Mouse (Mus musculus) yolk sac, embryonic 10.5 days (tissue): ENCODE measurements around the gene Srpk1.

Source experiments
- DNase-seq: peaks from one replicate; pipeline ENCODE4 v3.0.0-alpha.2; 2017; ENCODE audit warnings: low spot score

Gene Srpk1

DNA sequence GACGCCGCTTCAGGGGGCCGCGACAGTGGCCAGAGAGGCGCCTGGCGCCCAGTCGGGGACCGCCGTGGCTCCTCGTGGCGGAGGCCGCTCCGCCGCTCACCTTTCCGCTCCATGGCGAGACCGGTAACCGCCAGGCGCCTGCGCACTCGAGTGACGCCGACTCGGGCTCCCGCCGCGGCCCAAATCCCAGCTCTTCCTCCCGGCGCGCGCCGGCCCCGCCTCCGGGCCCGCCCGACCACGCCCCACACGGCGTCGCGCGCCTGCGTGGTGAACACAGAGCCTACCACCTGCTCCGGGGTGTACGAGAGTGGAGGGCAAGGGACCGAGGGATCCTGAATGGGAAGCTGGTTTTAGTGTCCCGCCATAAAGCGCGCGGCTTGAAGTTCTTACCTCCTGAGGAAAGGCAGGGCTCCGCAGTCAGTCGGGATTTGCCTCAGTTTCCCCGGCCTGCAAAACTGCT, at the start of gene Srpk1:
TSS of gene Srpk1 (minus strand) at position 410 of the 460 bp plus-strand sequence.
- DNase-seq, result peak; percentile 90

DNA sequence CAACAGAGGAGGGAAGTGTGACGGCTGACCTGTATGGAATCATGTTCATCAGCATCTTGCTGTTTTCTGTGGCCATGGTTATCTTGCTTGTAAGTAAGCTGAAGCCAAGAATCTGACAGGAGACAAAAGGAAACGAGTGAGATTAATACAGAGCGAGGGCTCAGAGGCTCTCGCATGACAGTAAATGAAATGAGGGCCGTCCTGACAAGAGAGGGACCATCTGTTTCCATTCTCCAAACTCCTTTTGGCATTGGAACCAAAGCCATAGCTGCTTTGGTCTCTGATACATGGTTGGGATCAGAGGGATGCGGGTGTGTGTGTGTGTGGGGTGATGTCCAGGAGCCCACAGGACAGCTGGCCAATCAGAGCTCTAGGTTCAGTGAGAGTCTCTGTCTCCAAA, 37.1 kb upstream of the Srpk1 start:
- no peak for DNase-seq

DNA sequence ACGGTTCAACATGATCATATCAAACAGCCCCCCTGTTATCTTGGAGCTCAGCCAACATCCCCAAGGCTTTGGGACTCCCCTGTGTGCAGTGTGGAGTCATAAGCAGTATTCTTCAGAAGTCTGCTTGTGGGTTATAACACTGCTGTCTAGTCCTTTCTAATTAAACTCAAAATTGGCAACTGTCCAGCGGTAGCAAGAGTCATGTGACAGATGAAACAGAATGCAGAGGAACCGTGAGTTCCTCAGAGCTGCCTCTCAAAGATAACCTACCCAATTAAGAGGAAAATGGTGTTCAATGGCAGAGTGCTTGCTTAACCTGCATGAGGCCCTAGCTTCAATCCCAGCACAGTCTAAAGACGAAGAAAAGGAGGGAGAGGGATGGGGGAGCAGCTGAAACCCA, 35.4 kb upstream of the Srpk1 start:
- no peak for DNase-seq

DNA sequence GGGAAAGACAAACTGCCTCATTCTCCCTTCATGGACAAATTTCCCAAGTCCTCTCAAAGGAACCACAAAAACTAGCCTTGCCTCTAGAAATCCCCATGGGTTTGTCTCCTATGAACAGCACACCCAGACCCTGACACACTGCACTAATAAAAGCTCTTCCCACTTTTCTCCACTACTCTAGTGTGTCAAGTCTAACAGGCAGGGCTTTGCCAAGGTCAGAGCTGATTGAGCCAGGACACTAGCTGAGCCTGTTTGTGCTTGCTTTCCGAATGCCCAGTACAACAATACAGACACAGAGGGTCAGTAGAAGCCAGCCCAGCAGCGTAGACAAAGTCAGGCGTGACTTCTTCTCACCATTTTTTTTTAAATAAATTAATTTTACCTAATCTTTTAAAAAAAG, 27.8 kb upstream of the Srpk1 start:
- no peak for DNase-seq

DNA sequence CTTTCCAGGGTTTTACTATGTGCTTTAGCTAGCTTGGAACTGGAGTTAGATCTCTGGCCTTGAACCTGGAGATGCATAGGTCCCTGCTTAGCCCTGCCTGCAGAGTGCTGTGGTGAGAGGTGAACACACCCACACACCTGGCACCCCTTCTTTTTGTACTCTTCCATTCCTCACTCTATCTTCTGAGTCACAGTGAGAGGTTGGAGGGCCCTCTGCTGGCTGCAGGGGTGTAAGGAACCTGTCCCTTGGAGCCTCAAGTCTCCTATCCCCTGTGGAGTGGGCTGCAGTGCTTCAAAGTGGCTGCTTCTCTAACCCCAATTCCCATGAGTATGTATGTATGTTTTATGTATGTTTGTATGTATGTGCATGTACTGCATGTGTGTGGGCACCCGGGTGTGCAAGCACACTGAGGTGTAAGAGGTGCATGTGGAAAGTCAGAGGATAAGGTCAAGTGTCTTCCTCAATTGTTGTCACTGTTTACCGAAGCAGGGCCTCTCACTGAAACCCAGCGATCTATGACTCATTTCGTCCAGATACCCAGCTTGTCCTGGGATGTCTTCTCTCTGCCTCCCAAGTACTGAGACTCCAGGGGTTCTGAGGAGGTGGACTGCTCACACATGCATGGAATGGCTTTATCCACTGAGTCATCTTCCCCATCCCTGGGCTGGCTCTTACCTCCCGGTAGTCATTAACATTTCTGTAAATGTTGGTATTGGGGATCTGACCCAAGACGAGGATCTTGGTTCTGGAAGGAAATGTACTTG, 26.3 kb upstream of the Srpk1 start:
- peak; percentile 24 for DNase-seq

DNA sequence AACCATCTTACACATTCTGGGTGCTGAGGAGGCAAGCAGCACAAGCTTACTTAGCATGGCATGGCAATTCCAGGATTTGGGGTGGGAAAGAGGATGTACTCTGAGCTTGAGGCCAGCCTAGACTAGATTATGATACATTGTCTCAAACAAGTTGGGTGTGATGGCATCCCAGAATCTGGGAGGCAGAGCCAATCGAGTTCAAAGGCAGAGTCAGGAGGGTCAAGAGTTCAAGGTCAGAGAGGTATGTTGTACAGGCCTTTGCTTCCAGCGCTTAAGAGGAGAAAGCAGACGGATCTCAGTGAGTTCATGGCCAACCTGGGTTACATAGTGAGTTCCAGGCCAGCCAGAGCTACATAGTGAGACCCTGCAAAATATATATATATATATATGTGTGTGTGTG, 23.7 kb upstream of the Srpk1 start:
- no peak for DNase-seq

DNA sequence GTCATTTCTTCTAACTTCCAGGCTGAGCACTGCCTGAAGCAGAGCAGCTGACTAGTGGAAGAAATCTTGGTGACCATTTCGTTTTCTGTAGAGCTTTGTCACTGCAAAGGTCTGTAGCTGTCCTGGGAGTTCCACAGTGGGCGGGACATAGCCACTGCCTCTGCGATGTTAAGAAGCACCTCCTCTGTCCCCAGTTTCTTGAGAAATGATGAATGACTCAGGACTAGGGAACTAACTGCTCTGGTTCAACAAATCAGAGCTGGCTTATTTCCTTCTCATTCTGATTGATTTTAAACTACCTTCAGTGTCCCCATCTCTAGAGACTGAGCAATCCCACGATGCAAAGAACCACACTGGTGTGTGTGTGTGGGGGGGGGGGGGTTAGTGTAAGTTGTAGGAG, 21.6 kb upstream of the Srpk1 start:
- DNase-seq, result no peak

DNA sequence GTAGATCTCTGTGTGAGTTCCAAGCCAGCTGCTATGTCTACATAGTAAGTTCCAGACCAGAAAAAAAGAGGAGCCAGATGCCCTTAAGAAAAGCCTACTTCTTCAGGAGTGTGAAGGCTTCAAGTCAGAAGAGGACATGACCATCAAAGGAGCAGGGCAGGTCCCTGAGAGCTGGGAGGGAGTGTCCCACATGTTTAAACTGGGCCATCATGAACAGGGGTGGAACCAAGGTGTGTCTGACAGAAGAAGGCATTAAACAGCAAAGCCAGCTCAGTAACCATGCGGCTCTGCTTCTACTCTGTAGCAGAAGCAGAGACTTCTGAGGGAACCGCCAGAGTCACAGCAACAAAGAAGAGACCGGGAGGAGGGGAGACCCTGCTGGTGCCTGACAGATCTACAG, 21.2 kb upstream of the Srpk1 start:
- no peak for DNase-seq

DNA sequence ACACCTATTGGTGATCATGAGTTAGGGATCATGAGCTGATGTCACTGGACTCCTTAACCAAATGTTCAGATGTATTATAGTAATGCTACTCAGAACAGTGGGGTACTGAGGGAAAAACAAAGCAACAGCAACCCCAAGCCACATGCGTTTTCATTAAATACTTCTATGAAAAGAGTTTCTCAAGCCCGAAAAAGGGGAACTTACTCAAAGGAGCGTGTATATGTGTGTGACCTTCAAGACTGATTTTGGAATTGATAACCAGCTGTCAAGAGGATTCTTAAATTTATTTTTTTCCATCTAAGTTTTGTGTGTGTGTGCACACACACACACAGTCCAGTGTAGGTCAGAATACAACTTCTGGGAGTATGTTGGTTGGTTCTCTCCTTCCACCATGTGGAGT, 17.6 kb upstream of the Srpk1 start:
- no peak for DNase-seq

DNA sequence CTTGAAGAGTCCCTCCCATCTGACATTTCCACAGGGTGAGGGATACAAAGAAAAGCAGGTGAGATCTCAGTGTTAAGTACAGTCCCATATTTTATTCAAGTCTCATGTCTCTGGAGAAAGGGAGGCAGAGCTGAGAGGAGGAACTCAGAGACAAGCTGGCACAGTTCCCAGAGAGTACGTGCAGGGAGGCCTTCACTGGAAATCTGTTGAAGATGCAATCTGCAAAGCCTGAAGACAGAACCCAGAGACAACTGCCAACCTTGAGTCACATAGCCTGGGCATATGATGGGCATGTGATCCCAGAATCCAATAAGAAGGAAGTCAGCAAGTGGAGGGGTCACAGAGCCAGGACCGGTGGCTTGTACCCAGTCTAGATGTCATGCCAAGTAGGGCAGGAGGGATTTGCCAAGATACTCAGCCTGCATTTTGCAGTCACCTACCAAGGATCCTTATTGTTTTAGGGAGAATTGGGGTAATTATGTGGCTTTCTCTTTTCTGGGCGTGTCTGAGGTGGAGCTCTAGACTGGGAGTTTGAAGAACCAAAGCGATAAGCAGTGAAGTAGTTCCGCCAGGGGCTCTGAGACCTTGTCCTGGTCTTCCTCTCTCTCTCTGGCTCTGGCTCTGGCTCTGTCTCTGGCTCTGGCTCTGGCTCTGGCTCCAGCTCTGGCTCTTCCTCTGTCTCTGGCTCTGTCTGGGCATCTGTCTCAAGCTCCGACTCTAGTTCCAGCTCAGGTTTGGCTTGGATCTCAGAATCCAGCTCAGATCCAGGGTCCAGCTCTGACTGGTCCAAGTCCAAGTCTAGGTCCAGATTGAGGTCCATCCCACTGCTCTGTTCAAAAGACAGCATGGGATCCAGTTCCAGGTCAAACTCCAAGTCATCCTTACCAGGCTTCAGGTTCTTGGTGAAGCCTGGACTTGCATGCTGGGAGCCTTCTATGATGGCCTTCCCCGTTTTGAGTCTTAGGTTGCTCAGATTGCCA, 15.5 kb upstream of the Srpk1 start:
- no peak for DNase-seq

DNA sequence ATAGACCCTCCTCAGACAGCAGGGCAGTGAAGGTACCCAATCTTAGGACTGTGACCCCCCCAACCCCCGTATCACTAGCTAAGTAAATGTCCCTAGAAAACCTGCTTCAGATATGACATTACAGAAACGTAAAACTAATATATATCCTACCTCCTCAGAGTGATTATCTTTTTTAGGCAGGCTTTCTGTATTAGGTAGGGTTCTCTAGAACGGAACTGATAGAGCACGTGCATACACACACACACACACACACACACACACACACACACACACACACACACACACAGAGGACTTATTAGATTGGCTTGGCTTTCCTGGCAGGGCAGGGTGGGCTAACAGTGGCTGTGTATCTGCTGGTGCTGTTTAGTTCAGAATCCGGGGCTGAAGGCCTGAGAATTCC, 13.3 kb upstream of the Srpk1 start:
- no peak for DNase-seq

DNA sequence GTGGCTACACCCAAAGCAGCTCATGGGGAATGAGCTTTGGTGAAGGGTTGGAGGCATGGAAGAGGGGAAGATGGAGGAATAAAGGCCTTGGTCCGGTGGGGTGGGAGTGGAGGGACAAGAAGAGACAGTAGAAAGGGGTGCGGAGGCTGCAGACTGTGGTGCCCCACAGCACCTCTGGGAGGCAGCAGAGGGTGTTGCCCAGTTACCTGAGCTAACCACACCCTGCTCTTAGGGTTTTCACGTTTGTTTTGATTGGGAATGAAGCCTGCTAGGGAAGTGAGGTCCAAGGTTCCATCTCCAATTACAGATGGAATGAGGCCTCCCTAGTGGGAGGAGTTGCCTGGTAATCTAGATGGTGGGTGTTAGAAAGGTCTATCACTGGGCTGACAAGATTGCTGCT, 6.6 kb upstream of the Srpk1 start:
- DNase-seq, result no peak

DNA sequence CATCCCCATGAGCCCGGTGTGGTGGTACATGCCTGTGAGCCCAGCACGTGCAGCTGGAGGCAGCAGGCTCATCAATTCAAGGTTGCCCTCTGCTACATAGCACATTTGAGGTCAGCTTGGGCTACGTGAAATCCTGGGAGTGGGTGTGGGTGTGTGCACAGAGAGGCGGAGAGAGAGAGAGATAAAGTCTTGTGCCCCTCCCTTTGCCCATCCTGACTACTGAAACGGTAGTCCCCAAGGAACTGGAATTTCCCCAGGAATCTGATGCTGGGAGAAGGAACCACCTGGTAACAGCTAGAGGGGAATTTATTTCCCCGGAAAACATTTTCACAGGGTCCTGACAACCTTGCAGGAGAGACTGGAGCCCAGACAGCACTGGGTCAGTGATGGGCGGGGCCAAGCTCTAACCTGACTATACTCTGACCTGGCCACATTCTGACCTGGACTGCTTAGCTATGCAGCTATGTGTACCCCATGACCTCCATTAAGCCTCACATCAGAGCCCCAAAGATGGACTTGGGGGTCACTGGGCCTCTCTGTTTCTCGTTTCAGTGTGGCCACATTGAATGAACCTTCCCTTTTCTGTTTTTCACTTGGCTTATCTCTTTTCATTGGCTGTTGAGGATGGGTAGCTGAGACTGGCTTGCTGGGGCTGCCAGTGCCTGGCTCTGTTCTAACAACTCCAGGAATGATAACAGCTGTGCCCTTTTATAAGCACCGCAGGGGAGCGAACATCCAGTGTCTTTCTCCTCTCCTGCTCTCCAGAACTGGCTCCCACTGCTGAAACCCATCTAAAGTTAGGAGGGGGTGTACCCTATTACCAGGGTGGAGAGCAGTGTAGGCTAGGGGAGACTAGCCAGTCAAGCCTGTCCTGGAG, 6.0 kb upstream of the Srpk1 start:
- DNase-seq, result peak; percentile 29

DNA sequence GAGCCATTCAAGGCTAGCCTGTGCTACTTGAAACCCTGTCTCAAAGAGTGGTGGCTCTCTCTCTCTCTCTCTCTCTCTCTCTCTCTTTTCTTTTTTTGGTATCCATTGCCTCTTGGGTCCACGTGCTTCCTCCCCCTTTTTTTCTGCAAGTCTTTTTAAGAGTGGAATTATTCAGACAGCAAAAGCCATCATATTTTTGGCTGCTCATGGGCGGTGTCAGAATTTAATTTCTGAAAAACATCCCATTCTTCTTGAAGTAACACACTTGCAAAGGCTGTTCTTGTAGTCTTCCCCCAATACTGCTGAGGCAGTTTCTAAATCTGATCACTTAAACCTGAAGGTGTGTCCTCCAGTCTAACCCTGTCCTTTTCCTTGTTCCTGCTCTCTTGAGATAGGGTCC, 4.4 kb upstream of the Srpk1 start:
- no peak for DNase-seq

DNA sequence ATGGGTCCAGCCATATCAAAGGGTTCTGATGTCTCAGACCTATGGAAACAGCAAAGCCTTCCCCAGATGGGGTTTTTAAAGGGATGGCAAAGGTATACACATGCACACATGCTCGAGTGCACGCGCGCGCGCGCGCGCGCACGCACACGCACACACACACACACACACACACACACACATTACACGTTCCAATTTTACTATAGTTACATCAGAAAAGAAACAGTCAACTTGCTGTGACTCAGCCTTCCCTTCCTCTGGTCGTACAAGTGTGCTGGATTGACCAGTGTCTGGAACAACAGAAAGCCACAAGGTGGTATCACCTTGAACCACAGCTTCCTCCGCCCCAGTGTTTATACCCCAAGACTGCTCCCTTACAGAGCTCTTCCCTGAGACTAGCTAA, 2.8 kb upstream of the Srpk1 start:
- no peak for DNase-seq

DNA sequence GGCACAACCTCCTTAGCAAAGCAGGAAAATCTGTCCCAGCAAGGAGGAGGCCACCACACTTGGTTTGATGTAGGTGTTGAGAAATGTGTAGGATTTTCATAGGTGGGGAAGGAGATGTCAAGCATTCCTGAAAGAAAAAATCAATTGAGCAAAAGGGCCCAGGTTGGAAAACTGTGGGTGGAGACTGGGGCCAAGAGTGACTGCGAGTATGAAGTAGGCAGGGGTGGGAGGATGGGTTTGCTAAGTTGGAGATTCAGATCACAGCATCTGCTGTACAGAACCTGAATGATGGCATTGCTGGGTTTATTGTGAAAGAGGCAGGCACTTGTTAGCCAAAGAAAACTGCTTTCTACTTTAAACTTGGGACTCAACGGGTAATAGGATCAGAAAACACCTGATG, 2.3 kb upstream of the Srpk1 start:
- no peak for DNase-seq

DNA sequence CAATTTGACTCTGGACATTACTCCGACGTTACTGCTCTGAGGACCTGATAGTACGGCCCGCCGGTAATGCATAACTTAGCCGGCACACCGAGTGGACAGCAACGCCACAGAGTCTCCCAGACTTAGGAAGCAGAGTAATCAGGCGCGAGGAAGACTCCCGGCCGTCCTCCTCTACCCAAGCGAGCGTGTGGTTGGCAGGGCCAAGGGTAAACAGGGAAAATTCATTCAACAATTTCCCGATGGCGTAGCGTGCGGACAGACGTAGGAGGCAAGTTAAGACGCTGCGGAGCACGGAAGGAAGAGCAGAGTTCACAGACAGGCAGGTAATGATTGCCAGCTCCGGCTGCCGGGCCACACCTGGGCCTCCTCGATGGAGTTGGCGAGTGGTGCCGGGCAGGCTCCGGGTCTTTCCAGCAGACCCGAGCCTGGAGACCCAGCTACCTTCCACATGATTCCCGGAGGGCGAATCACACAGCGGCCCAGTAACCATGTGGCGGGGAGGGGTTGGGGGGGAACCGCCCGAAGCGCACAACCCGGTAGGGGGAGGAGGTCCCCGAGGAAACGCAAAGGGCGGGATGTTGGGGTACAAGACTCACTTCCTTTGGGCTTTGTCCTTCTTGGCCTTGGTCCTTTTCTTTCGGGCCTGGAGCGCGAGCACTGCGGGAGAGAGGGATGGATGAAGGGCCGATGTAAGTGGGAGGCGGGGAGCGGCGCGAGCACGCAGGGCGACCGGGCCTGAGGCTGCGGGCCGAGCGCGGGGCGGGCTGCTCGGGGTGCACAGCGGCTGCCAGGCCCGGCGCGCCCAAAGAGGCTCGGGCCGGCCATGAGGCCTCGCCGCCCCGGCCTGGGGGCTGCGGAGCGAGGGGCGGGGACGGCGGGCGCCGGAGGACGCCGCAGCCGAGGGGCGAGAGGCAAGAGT, 869 bp downstream of the Srpk1 start:
- peak; percentile 77 for DNase-seq

DNA sequence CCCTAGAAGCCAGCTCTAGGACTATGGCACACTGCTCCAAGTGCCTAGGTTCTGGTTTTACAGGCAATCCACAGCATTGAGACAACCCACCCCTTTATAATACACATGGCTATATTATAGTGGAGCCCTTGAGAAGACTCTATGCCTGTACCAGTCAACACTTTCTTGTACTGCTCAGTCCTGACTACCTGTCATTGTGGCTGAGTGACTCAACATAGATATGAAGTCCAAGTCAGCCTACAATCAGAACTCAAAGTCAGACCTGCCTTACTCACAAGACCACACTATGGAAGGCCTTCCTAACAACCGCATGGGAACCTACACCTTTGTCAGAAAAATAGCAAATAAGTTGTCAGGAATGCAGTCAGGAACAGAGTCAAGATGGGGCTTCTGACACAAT, 3.7 kb downstream of the Srpk1 start:
- no peak for DNase-seq

DNA sequence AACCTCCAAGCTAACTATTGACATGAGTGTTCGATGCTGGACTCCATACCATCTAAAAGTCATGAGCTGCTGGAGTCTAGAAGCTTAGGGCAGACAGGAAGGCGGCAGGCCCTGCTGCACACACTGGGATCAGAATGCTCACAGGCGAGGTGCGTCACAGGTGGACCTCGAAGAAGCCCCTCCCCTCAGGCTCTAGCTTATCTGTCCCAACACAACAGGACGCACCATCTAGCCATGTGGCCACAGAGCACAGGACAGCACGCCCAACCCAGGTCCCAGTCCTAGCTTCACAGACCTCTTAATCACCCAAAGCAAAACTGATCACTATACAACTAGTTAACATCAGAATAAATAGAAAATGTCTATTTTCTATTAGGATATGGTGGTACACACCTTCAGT, 4.4 kb downstream of the Srpk1 start:
- DNase-seq, result peak; percentile 61

DNA sequence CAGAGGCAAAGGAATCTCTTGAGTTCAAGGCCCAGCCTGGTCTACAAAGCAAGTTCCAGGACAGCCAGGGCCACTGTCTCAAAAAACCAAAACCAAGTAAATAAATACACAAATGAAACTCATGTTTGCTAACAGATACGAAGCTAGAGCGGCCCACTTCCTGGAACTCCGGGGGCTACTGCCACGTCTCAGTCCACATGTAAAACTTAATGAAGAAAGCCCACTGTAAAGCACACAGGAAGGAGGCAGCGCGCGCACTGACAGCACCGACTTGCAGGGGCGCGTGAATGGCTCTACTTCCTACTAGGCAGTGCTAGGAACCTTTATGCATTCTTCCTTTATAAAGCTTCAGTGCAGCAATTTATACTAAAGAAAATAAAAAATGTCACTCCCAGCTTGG, 4.9 kb downstream of the Srpk1 start:
- no peak for DNase-seq

DNA sequence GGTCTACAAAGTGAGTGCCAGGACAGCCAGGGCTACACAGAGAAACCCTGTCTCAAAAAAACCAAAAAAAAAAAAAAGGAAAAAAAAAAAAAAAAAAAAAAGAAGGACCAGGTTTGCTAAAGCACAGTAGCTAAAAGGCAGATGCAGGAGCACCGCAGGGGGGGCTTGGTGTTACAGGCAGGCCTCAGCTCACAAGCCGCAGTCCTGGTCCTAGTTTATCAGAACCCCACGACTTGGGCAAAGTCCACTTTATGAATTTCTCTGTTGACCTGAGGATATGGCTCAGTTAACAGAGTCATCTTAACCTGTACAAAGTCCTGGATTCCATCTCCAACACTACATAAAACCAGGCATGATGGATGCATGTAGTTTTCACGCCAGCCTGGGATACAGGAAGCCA, 7.2 kb downstream of the Srpk1 start:
- no peak for DNase-seq
